Mouse (Mus musculus) hindbrain, embryonic 10.5 days (tissue): ENCODE results near the gene Troap. TPM values are rescaled to one million over a fixed set of nuclear protein-coding genes. Genes with fewer than 3 reads are reported as not detected.
A peak's percentile ranks its signal among the peaks of the same experiment; 100 is the strongest.

ENCODE experiments used
- DNase-seq: peaks from one replicate; pipeline ENCODE4 v3.0.0-alpha.2; 2017; ENCODE audit warnings: low spot score
- H3K27ac ChIP-seq: fragments of 300-500 bp; sonication (generic); 2 replicates; pipeline ENCODE4 v1.5.1; 2016; ENCODE audit warnings: mild to moderate bottlenecking, moderate library complexity
- H3K27me3 ChIP-seq: fragments of 300-500 bp; sonication (generic); 2 replicates; pipeline ENCODE4 v1.6.1; 2016; ENCODE audit warnings: mild to moderate bottlenecking; ENCODE audit not compliant: poor library complexity, insufficient read depth, severe bottlenecking
- H3K36me3 ChIP-seq: fragments of 300-500 bp; sonication (generic); 2 replicates; pipeline ENCODE4 v1.6.1; 2016; ENCODE audit warnings: mild to moderate bottlenecking, moderate library complexity
- H3K4me1 ChIP-seq: fragments of 300-500 bp; sonication (generic); replicated peaks from 2 replicates; pipeline ENCODE4 v1.6.1; 2016; ENCODE audit warnings: mild to moderate bottlenecking
- H3K4me3 ChIP-seq: fragments of 300-500 bp; sonication (generic); 2 replicates; pipeline ENCODE4 v1.5.1; 2016; ENCODE audit warnings: mild to moderate bottlenecking, moderate library complexity
- H3K9me3 ChIP-seq: fragments of 300-500 bp; sonication (generic); 2 replicates; pipeline ENCODE4 v1.6.1; 2016; ENCODE audit warnings: mild to moderate bottlenecking, moderate library complexity
- WGBS: fragments of 180-500 bp; shearing (Covaris S2); methylation state at CpG from one replicate; pipeline ENCODE4 v1.1.7; 2016; 5-methylcytosine and 5-hydroxymethylcytosine counted together
- polyA plus RNA-seq: library from polyadenylated mRNA; unstranded; fragments of >200 nt; fragmentation: Nextera tagmentation; extraction: Ambion mirVana; gene quantifications from 2 replicates; pipeline ENCODE4 v1.2.1, GENCODE M21; 2016

The Troap gene
- polyA plus RNA-seq = 41.6 and 46.8 TPM in 2 replicates

DNA sequence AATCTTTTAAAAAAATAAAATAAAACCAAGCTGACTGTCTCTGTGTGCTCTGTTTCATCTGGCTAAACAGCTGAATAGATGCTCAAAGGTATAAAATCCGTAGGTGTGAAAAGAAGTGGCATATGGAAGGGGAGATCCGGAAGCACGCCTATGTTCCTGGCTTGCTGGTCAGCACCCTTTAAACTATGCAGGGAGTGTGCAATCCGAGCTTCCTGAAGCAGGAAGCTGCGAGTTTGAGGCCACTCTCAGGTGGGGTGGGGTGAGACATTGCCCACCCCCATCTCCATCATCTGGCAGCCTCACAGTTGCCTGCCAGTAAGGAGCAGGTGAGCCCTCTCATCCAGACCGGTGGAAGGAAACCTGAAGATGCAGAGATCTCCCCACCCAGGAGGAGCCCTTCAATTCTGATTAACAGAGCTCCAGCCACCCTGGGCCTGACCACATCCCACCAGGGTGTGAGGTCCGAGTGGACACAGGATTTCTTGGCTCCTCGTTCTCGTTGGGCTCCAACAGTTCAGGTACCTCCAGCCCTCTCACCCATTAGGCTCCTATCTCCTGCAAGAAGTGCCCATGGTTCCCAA, at the start of gene Troap:
Gene Troap (plus strand): TSS at position 557 of the 581 bp plus-strand sequence.
- Histone ChIP-seq H3K4me3 (peak within 1 kb of the TSS; percentile 81), H3K27me3 (no peaks in the 10 kb centered on the region)

DNA sequence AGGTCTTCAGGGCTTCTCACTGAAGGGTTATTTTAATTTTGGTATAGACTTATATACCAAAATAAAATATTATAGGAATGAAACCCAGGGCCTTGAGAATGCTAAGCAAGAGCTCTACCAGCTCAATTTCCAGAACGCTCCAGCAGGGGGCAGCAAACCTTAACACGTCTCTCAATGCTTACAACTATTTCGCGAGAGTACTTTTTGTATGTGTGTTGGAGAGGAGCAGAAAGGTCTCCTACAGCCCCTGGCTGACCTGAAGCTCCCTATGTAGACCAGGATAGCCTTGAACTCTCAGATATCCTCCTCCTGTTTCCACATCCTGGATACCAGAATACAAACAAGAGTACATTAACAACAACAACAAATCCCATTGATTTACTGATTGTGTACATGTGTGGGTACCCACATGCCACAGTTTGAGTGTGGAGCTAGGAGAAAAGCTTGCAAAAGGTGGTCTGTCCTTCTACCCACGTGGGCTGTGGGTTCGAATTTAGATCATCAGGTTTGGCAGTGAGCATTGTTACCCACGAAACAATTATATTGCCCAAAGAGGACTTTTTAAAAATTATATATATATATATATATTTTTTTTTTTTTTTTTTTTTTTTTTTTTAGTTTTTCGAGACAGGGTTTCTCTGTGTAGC, 49.6 kb upstream of the Troap start:
- peaks cover 5% of the 10 kb centered on the region for H3K9me3 ChIP-seq
- H3K4me1 ChIP-seq = peaks cover 12% of the 10 kb centered on the region
- DNase-seq = peak; percentile 80
- no peak overlapping the region for H3K4me3 ChIP-seq
- WGBS = 28% methylated on average over 7 of the region's 8 CpGs
- peaks cover 13% of the 10 kb centered on the region for H3K27me3 ChIP-seq
- no peak overlapping the region for H3K27ac ChIP-seq
- no peaks in the 10 kb centered on the region for H3K36me3 ChIP-seq

More for the DNA sequence above, at the start of gene Troap:
- Histone ChIP-seq H3K27ac (peak within 1 kb of the TSS; percentile 97), H3K36me3 (peaks cover 27% of the 10 kb centered on the region), H3K4me1 (peaks cover 39% of the 10 kb centered on the region), H3K9me3 (no peaks in the 10 kb centered on the region)
- no peak for DNase-seq
- 21% methylated on average over 9 of the region's 9 CpGs for WGBS

DNA sequence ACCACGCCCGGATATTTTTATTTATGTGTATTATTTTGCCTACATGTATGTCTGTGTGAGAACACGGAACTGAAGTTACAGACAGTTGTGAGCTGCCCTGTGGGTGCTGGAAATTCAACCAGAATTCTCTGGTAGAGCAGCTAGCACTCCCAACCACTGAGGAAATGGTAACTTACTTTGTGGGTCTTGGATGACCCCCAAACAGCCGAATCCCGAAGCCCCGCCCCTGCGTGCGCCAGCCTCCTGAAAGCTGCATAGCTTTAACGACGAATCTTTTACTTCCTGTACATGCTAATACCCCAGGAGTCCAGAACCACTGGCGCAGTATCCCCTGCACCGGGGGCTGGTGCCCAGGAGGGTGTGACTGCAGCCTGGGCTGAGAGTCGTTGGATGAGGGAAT, 49.0 kb upstream of the Troap start:
- no peak overlapping the region for H3K27ac ChIP-seq
- WGBS = 80% methylated on average over 13 of the region's 13 CpGs
- no peaks in the 10 kb centered on the region for H3K36me3 ChIP-seq
- H3K4me1 ChIP-seq = peaks cover 18% of the 10 kb centered on the region
- DNase-seq = no peak
- peaks cover 5% of the 10 kb centered on the region for H3K9me3 ChIP-seq
- no peak overlapping the region for H3K4me3 ChIP-seq
- H3K27me3 ChIP-seq = peaks cover 14% of the 10 kb centered on the region

DNA sequence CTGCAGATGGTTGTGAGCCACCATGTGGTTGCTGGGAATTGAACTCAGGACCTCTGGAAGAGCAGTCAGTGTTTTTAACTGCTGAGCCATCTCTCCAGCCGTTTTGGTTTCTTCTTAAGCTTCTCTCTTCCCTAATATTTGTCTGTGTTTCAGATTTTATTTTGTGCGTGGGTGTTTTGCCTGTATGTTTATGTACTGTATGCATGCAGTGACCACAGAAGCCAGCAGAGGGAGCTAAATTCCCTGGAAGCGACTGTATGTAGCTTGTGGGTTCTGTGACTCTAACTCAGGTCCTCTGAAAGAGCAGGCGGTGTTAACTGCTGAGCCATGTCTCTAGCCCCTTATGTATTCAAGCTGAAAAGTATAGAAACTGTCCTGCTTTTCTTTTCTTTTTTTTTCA, 48.1 kb upstream of the Troap start:
- H3K27me3 ChIP-seq = peaks cover 14% of the 10 kb centered on the region
- H3K27ac ChIP-seq = no peak overlapping the region
- peaks cover 3% of the 10 kb centered on the region for H3K9me3 ChIP-seq
- peaks cover 27% of the 10 kb centered on the region for H3K4me1 ChIP-seq
- H3K36me3 ChIP-seq = no peaks in the 10 kb centered on the region
- no peak overlapping the region for H3K4me3 ChIP-seq
- DNase-seq = peak; percentile 44
- 58% methylated on average over 4 of the region's 4 CpGs for WGBS

DNA sequence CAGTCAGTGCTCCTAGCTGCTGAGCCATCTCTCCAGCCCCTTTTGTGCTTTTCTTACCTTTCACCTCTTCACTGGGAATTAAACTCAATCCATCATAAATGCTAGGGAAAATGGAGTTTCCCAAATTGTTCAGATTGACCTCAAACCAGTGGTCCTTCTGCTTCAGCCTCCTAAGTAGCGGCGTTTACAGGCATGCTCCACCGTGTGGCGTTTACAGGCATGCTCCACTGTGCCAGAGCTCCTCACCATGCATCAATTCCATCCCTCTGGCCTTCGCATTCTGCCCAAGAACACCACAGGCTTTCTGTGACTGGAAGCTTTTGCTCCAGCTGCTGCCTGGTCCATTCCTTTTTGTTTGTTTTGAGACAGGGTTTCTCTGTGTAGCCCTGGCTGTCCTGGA, 47.3 kb upstream of the Troap start:
- no peak overlapping the region for H3K4me3 ChIP-seq
- peaks cover 35% of the 10 kb centered on the region for H3K4me1 ChIP-seq
- DNase-seq = no peak
- H3K27ac ChIP-seq = no peak overlapping the region
- H3K27me3 ChIP-seq = peaks cover 14% of the 10 kb centered on the region
- no peaks in the 10 kb centered on the region for H3K9me3 ChIP-seq
- no peaks in the 10 kb centered on the region for H3K36me3 ChIP-seq
- WGBS = 72% methylated on average over 5 of the region's 5 CpGs

DNA sequence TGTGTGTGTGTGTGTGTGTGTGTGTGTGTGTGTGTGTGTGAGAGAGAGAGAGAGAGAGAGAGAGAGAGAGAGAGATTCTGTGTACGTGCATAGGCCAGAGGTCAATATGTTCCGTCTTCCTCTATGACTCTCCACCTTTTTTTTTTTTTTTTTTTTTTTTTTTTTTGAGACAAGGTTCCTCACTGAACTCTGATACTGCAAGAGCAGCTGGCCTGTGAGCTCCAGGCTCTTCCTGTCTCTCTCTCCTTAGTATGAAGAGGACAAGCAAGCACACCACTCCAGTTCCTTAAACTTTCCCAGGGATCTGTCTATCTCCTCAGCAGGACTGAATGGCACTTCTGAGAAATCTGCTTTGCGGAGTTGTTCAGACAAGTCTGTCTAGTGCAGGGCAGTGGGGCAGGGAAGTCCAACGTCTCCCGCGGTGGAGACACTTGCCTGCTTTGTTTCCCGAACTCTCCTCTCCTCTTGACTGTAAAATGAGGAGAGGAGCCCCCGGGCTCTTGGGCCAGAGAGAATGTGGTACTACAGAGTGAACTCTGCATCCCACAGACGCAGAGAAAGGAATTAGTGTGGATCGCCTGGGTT, 45.4 kb upstream of the Troap start:
- peak overlapping the region; percentile 90 for H3K27ac ChIP-seq
- H3K9me3 ChIP-seq = no peaks in the 10 kb centered on the region
- peaks cover 7% of the 10 kb centered on the region; the same call in 1 of the 2 replicates for H3K36me3 ChIP-seq
- peak; percentile 50 for DNase-seq
- H3K4me3 ChIP-seq = peak overlapping the region; percentile 64
- peaks cover 45% of the 10 kb centered on the region for H3K4me1 ChIP-seq
- H3K27me3 ChIP-seq = peaks cover 11% of the 10 kb centered on the region
- WGBS = 7% methylated on average over 10 of the region's 10 CpGs

DNA sequence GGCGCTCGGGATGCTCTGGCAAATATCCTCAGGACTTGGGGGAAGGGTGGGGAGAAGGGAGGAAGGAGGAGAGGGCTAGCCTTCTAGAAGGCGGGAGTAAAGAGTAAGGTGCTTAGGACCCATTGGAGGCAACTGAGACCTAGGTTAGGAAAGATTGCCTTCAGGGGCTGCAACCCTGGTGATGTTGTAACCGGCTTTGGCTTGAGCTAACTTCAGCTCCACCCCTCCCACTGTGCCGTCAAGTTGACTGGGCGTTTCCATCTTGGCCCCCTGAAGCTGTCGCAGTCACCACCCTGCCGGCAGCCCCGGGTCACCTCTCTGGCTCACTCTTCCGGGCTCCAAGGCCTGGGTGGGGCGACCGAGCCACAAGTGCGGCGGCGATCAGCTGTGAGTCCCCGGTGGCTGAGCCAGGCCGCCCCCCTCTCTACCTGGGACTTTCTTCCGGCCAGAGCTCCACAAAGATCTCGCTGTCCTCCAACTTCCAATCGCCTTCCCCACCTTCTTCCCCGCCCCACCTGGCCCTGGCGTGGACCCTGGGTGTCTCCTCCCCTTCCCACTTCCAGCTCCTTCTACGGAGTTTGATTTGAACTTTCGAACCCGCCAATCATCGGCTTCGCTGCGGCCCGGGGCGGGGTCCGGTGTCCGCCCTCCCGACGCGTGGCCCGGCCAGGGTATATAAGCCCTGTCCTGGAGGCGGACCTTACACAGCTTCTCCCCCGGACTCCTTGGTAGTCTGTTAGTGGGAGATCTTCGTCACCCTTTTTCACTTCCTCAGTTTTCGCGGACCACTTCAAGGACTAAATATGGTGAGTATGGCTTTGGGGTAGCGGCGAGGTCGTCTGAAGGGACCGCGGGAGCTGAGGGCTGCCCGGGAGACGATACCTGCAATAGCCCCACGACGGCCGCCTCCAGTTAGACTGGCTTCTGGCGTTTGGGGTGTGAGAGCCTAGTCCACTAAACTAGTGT, 44.5 kb upstream of the Troap start, which contains the start of gene Tuba1c:
Gene Tuba1c (plus strand): TSS at position 273 of the 966 bp plus-strand sequence.
- DNase-seq = peak; percentile 91
- peak within 1 kb of the TSS; percentile 64 for H3K4me3 ChIP-seq
- peaks cover 45% of the 10 kb centered on the region for H3K4me1 ChIP-seq
- H3K27ac ChIP-seq = peak within 1 kb of the TSS; percentile 90
- H3K36me3 ChIP-seq = peaks cover 12% of the 10 kb centered on the region
- peaks cover 10% of the 10 kb centered on the region for H3K27me3 ChIP-seq
- H3K9me3 ChIP-seq = no peaks in the 10 kb centered on the region
- WGBS = under 1% methylated on average over 52 of the region's 52 CpGs

DNA sequence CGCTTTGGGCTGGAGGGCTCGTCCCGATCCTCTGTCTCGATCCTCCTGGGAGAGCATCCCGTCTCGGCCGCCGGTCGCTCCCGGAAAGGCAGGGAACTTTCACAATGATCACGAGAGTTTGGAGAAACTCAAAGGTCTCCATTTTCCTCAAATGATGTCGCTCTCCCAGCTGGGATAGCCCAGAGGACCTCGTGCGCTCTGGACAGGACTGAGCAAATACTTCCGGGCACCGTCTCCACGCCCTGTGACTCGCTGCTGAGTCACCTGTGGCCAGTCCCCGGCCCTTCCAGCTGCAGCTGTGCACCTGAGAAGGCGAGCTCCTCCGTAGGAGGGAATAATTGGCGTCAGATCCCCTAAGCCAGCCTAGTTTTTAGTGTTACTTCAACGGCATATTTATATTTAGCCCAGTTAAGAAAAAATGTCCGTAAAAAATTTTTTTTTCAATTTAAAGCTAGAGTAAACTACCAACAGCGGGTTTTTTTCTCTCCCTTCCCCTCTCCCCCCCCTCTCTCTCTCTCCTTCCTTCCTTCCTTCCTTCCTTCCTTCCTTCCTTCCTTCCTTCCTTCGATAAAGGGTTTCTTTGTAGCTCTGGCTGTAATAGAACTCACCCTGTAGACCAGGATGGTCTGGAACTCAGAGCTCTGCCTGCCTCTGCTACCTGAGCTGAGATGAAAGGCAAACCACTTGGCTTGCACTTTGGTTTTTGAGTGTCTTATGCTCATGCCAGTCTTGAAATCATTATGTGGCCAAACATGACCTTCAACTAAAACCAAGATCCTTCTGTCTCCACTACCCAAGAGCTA, 43.6 kb upstream of the Troap start:
- peak overlapping the region; percentile 64 for H3K4me3 ChIP-seq
- peak overlapping the region; percentile 90 for H3K27ac ChIP-seq
- peaks cover 10% of the 10 kb centered on the region for H3K27me3 ChIP-seq
- peaks cover 45% of the 10 kb centered on the region for H3K4me1 ChIP-seq
- H3K9me3 ChIP-seq = no peaks in the 10 kb centered on the region
- DNase-seq = peak; percentile 33
- WGBS = 15% methylated on average over 26 of the region's 26 CpGs
- H3K36me3 ChIP-seq = peaks cover 21% of the 10 kb centered on the region

DNA sequence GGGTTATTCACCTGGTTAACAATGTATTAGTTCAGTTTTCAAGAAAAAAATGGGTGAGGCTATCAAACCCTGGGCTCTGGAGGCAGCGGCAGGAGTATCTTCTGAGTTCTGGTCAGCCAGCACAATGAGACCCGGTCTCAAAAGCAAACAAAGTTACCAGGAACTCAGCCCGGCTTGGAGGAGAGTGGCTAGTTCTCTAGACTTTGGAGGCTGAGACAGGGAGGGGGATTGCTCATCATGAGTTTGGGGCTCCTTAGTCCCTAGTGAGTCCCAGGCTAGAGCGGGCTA, 43.0 kb upstream of the Troap start:
- 84% methylated on average over 4 of the region's 4 CpGs for WGBS
- Histone ChIP-seq H3K4me1 (peaks cover 45% of the 10 kb centered on the region), H3K27me3 (peaks cover 10% of the 10 kb centered on the region), H3K36me3 (peaks cover 27% of the 10 kb centered on the region), H3K27ac (no peak overlapping the region), H3K9me3 (no peaks in the 10 kb centered on the region), H3K4me3 (peak overlapping the region; percentile 64)
- no peak for DNase-seq

DNA sequence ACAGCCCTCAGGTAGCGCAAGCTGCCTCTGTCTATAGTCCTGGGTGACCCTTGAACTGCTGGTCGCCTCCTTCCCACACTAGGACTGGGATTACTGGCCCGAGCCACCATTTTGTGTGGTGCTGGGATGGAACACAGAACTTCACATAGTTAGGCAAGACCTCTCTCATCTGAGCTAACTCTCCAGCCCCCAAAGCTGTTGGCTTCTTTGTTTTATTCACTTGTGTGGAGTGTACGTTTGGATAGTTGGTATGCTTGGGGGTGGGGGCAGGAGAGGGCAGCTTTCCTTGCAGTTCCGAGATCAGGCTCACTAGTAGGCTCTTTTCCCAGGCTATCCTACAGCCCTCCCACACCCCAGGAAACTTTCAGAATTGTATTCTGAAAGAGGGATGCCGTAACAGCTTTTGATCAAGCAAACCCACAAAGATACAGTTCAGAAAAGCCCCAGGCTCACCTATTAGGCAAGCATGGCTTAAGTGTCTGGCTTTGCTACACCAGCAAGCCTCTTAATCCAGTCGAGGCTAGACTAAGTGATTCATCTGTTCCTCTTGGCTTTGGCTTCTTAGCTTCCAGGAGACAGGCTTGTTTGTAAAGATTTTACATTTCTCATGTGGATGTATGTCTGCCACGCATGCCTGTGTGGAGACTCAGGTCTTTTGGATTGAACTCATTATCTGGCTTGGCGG, 42.2 kb upstream of the Troap start:
- Histone ChIP-seq H3K36me3 (peaks cover 33% of the 10 kb centered on the region), H3K4me1 (peaks cover 45% of the 10 kb centered on the region), H3K27me3 (peaks cover 10% of the 10 kb centered on the region), H3K27ac (0 out of 2 replicates have a peak overlapping the region, but pooled peaks have one; percentile 18), H3K9me3 (no peaks in the 10 kb centered on the region), H3K4me3 (peak overlapping the region; percentile 64)
- 77% methylated on average over 9 of the region's 9 CpGs for WGBS
- DNase-seq = no peak

DNA sequence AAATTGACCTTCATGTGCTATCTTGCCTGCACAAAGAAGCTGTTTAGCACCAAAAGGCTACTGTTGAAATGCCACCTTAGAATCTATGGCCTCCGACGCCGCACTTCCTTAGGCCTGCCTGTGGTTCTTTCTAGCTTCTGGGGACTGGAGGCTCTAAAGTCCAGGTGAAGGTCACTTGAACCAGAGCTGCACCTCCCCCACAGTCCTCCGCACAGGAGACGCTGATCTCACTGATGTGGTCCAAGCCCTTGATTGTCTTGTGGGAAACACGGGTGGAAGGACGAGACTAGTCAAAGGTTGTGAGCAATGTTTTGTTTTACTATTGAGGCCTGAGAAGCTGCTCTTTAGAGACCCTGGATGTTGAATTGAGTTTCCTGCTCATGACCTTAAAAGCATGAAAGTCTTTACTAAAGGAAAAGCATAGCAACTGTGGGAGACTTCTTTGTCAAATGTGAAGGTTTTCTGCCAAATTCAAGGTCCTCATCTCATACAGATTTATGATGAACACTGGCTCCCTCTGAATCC, 41.6 kb upstream of the Troap start:
- Histone ChIP-seq H3K27me3 (peaks cover 10% of the 10 kb centered on the region), H3K4me1 (peaks cover 45% of the 10 kb centered on the region), H3K9me3 (no peaks in the 10 kb centered on the region), H3K36me3 (peaks cover 34% of the 10 kb centered on the region), H3K27ac (0 out of 2 replicates have a peak overlapping the region, but pooled peaks have one; percentile 18), H3K4me3 (peak overlapping the region; percentile 64)
- DNase-seq = no peak
- 86% methylated on average over 7 of the region's 7 CpGs for WGBS
